In genomic region chr4:43496587-43496986, GRCm38 (mm10) we compare ENCODE assay signal across 25 mouse cellular contexts. TPM values are rescaled to one million over a fixed set of nuclear protein-coding genes. Genes with fewer than 3 reads are reported as not detected.
"Had no signal": no experiment of that assay in that cellular context is flagged by ENCODE, and none has a peak within 500 bp of the region (broad histone marks: within the 10 kb centered on the region; RNA-seq: fewer than 3 reads in every experiment).

No protein-coding gene starts in this region.

- DNase-seq: kidney, postnatal 10 days; layer of hippocampus, postnatal 36 days; liver, embryonic 13.5 days; lung, adult 2 months; lung, postnatal 14 days; lung, postnatal 4 days; retina, postnatal 1 day; right cerebral cortex, postnatal 25 days; thymus, adult 18-20 months; thymus, postnatal 36 days had no signal

- H3K4me3 ChIP-seq: kidney, embryonic 15.5 days; left cerebral cortex, adult 2 months; midbrain, embryonic 15.5 days; neural tube, embryonic 12.5 days; neural tube, embryonic 15.5 days had no signal

- H3K4me2 ChIP-seq: midbrain, embryonic 15.5 days; neural tube, embryonic 12.5 days; neural tube, embryonic 15.5 days had no signal

- H3K9ac ChIP-seq: kidney, embryonic 15.5 days; midbrain, embryonic 15.5 days; neural tube, embryonic 12.5 days; neural tube, embryonic 15.5 days had no signal

- H3K9me3 ChIP-seq: kidney, embryonic 15.5 days; liver, embryonic 13.5 days; midbrain, embryonic 15.5 days; neural tube, embryonic 12.5 days; neural tube, embryonic 15.5 days had no signal

- ATAC-seq: intestine, embryonic 16.5 days; midbrain, embryonic 15.5 days had no signal

- H3K27ac ChIP-seq: kidney, embryonic 15.5 days; left cerebral cortex, adult 2 months; liver, embryonic 13.5 days; midbrain, embryonic 15.5 days; neural tube, embryonic 12.5 days; neural tube, embryonic 15.5 days had no signal

- H3K27me3 ChIP-seq: kidney, embryonic 15.5 days; liver, embryonic 13.5 days; midbrain, embryonic 15.5 days; neural tube, embryonic 12.5 days; neural tube, embryonic 15.5 days had no signal

- H3K36me3 ChIP-seq: midbrain, embryonic 15.5 days; neural tube, embryonic 15.5 days had no signal

RNA-seq across cellular contexts. Expression of gene Car9, which starts 10.2 kb away (rescaled TPM):
- total RNA-seq: left cerebral cortex, adult 2 months had no signal

RNA-seq across cellular contexts. Expression of gene Sit1, which starts 13.1 kb away (rescaled TPM):
- total RNA-seq: layer of hippocampus, adult 8-10 months; layer of hippocampus, postnatal 10 days; layer of hippocampus, postnatal 36 days; left cerebral cortex, adult 2 months; left cerebral cortex, postnatal 10 days; left cerebral cortex, postnatal 36 days; liver, adult 2 months; megakaryocyte progenitor cell, adult 5-6 weeks had no signal
- polyA plus RNA-seq: intestine, embryonic 16.5 days; kidney, embryonic 15.5 days; limb, embryonic 11.5 days; limb, embryonic 14.5 days; liver, embryonic 13.5 days; midbrain, embryonic 15.5 days; neural tube, embryonic 12.5 days; neural tube, embryonic 15.5 days; testis, adult 2 months had no signal
